Mouse (Mus musculus) cerebellum, postnatal 36 days (tissue): ENCODE data around the gene Pdzd2.

ENCODE experiments used
- DNase-seq, 2 experiments: peaks; one replicate each; pipeline ENCODE4 v3.0.0; 2021 to 2022; ENCODE audit warnings: mixed read lengths in 2 of 2

The Pdzd2 gene

DNA sequence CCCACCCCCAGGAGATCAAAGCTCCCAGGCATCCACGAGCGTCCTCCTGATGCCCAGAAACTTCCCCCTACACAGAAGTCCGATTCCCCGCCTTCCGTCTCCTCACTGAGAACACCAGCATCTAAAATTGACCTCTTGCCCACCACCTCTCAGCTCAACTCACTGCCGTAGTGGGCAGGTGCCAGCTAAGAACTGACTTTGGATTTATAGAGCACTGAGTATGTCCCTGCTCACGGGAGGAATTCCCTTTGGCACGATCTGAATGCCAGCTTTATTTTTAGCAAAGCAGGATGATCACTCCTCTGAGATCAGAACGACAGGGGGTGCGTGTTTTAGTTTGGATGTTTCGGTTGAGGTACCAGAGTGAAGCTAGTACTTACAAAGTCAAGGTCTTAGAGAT is 7.1 kb downstream of the Pdzd2 start:
- no peak for DNase-seq

DNA sequence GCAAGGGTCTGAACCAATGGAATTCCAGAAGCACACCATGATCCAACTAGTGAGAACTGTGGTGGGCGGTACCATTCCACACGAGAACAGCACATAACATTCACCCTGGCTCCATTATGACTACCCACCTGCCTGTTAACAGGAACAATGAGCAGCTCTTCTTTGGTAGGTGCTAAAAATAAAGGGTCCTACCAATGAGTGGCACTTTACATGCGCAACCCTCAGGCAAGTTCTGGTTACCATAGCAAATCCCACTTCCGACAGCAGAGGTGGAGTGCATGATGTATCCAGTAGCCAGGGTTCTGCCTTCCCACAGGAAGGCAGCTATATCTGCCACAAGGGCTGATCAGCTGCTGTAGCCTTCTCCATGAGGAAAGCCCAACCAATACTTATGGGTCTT is 11.3 kb downstream of the Pdzd2 start:
- no peak for DNase-seq

DNA sequence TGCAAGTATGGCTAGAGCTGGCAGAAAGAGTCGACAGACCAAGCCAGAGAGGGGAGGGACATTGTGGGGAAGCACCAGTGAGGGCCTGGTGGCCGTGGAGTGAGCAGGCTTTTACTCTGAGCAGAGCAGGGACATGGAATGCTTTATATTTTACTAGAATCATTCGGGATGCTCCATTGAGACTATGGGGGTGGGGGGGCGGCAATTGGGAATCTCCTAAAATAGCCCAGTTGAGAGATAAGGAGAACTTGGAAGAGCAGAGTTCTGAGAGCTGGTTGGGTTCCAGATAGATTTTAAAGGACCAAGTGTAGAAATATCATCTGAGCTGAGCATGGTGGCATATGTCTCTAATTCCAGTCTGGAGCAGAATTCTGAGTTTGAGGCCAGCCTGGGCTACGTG is 14.5 kb downstream of the Pdzd2 start:
- no peak for DNase-seq

DNA sequence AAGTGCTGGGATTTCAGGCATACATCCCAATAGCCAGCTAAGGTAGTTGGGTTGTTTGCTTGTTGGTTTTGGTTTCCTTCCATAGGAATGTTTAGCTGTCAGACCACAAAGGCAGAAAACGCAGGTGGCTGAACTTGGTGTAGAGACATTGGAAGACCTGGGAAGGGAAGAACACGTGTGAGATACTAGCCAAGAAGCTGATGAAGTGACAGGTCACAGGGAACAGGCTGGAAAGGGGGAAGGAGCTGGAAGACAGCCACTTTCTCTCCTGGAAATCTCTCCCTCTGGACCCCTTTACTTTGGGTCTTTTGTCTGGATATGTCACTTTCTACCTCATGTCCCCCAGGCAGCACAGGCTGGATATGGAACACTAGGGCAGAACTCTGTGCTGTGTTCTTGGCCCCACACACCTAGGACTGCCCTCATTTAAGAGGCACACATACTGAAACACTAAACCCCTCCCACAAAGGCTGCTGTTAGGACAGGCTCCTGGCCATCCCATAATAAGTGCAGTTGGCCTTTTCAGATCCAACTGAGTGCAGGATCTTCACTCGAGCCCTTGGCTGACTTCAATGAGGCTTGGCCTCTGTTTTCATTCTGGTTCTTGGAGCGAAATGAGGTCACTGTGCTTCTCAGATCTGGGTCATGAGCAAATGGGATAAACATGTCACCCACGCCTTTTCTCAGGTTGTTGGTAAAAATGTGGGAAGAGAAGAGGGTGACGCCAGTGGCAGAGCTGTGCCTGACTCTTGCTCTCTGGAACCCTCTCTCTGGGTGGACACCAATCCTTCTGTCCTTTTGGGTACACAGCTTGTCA is 17.8 kb downstream of the Pdzd2 start:
- DNase-seq, result no peak

DNA sequence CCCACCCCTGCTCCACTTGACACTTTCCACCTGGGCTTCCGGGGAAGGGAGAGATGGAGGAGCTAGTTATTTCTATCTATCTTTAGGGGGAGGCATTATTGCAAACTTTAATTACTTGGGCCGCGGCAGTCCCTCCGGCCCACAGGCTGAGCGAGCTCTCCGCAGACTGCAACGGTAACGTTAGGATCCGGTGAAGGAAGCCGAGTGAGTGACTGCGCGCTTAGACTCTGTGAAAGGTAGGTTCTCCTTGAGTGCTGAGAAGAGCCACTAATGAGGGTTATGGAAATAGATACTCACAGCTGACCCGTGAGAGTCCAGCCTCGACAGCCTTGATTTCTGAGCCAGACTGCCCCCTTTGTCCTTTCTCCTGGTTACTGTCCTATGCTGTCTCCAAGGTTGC is 20.9 kb downstream of the Pdzd2 start:
- no peak for DNase-seq

DNA sequence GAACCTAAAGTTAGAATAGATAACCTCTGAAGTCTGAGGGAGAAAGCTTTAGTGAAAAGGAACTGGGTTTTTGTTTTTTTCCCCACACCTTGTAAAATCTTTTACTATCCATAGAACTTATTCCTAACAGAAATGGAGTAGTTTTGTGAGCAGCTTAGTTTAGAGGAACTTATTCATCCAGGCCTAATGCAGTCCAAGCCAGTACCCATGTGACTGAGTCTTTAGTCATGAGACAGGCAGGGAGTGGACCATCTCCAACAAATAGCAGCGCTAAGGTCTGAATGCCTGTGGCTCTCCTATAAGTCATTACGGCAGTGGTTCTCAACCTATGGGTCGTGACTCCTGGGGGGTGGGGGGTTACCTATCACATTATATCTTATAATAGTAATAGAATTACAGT is 22.3 kb downstream of the Pdzd2 start:
- no peak for DNase-seq

DNA sequence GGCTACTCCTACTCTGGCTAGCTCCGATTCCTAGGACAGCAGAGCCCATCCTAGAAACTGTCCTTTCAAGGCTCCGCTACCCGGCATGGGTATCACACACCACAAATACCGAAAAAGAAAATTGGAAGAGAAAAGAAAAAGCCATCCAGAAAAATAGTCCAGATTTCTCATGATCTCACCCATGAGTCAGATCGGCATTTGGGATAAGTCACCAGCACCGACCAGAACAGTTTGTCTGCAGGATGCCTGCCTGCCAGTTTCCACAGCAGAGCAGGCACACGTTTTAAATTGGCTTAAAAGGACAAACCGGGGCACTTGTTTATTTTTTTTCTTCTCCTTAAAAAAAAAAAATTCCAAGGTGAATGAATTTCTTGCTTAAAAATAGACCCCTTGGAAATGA is 22.8 kb downstream of the Pdzd2 start:
- no peak for DNase-seq

DNA sequence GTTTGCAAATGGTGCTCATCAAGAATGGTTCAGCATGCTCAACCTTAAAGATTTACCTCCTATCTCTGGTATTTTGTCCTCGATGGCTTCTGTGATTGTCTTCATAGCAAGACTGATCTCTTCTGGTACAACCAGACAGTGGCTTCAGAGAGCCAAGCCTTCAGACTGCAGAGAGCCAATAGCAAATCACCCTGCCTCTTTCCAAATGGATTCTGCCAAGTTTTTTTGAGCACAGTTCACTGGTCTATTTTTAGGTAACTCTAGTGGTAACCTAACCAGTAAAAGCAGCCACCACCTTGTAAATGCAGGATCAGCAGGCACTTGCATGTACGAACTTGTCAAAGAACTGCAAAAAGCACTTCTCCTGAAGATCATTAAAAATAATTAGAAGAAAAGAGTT is 25.4 kb downstream of the Pdzd2 start:
- no peak for DNase-seq

DNA sequence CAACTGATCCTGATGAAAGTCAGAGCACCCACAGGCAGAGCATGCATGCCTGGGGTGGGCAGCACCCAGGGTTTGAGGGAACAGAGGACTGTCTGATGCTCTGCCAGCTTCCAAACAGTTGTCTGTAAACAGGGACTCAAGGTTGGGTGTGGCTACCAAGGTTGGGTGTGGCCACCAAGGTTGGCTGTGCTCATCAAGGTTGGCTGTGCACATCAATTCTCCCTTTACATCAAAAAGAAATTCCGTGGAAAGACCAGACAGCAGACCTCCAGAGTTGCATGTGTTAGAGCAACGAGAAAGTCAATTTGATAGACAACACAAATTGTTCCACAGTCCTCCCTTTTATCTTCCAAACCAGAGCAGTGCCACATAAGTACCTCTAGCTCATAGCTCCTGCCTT is 26.5 kb downstream of the Pdzd2 start:
- DNase-seq, result no peak

DNA sequence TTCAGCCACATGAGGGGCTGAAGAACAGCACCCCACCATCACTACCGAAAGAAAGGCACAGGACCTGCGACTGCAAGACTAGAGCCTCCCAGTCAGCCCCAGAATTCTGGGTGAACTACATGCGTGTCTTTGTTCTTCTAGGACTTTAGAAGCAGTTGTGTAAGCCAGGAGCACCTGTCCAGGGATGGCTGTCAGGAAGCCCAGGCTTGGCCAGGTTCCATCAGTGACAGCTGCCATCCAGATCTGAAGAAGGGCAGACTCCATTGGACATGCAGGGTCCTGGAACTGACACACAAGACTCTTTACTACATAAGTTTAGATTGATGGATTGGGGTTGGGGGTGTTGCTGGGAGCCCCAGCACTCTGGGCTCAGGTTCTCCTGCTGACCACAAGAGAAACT is 29.7 kb downstream of the Pdzd2 start:
- DNase-seq, result peak; percentile 37 to 49

DNA sequence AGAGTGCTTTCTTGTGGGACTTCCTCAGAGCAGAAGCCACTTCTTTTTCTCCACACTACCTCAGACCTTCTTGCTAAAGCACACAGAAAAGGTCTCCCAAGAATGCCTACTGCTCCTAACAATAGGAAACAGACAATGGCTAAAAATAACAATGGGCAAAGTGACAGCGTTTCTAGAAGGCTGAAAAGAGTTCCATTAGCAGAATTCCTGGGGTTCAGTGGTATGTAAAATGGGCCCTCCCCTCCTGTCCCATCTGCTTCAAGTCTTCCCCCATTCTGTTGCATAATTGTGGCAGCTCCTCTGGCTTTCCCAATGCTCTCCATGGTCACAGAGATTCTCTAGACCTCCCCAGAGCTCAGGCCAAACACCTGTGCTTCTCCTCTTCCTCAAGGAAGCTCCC is 31.4 kb downstream of the Pdzd2 start:
- no peak for DNase-seq

DNA sequence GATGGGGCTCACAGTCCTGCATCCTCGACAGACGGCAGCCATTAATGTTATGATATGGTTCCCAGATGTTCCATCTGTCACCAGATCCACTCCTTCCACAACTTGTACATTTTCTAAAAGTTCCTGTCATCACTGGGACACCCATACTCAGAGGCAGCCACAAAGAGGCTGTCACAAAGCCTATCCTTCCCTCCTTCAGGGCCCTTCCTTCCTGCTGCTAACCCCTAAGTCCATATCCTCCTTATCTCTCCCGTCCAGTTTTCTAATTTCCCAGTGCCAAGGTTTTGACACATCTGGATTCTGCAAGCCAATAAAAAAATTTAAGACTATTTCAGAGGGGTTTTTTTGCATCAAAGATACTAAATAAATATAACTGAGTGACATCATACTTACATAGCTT is 32.8 kb downstream of the Pdzd2 start:
- no peak for DNase-seq

DNA sequence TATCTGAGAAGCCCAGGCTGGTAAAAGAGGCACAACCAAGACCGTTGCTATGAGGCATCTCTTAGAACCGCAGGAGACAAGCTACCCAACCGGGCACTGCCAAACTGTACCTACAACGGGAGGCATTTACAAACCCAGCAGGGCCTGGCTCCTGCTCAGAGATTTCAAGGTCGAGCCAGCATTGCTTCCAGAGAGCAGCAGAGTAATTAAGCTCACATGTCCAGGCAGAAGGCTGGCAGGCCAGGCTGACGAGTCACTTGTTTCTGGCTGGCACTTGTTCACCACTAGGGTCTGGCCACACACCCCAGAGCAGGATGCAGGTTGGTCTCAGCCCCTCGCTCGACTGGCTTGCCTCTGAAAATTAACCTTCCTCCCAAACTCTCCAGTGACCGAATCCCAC is 39.4 kb downstream of the Pdzd2 start:
- peak; percentile 60 to 67 for DNase-seq

DNA sequence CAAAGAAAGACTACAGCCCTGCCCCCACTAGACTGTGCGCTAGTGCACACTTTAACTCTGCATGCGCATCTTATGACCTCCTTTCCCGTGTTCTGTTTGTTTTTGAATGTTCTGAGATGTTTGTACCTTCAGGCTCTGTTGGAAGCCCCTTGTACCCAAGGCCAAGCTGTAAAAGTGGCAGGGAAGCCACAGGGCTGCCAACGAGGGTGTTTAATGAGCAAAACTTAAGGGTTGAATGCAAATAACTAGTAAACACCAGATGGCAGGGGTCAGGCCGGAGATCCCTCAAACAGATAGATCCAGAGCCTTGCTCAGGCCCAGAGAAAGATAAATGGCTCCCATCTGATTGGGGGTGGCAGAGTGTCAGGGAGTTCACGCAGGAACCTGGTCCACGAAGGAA is 42.0 kb downstream of the Pdzd2 start:
- no peak for DNase-seq

DNA sequence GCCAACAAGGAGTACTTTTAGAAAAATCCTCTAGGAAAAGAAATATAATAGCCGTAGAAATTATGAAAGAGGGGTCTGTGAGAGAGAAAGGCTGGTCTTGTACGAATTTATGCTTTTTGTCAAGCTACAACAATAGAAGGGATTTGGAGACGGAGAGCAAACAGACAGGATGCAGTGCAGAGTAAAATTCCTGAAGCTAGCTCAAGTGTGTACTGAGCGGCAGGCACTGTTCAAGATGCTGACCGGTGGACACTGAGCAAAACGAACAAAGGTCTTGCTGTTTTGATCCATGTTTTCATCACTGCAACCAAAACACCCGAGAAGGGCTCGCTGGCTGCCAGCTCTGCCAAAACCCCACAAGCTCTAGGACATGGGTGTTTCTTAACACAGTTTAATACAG is 42.8 kb downstream of the Pdzd2 start:
- no peak for DNase-seq

DNA sequence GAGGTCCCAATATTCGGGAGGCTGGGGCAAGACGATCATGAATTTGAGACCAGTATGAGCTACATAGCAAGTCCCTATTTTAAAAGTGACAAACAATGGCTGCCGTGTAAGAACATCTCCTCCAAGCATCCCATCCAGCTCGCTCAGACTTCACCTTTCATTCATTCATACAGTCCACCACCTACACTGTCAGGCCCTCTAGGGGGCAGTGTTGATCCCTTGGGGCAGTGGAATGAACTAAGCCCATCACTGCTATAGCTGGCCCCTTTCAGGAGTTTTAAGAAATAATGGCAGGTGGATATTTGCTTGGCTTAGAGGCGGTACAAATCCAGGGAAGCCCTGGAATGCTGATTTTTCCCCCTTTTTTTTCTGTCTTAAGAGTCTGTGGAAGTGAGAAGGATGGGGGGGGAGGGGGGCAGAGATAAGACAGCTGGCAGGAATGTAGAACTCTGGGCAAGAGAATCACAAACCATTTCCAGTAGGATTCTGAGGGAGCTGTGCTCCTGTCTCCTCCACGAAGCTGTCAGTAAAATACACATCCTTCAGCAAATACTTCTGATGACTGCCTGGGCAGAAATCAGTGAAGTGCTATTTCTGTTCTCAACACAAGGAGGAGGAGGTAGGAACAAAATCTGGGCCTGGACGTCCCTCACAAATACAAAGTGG is 49.9 kb downstream of the Pdzd2 start:
- no peak for DNase-seq

DNA sequence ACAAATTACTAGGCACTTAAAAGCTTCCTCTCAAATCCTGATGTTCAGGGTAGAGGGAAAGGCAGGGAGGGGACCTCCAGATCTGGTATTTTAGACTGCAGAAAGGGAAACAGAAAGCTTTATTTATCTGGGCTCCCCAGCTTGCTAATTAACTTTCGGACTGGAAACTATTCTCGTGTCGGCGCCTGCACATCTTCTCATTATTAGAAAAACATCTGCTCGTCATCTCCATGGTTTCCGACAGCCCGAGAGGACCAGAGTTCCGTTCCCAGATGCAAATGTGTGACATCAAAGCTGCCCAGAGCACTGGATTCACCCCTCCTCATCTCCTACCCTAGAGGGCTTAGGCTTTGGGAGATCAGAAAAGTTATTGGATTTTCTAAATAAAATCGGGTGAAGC is 57.2 kb downstream of the Pdzd2 start:
- DNase-seq, result no peak

DNA sequence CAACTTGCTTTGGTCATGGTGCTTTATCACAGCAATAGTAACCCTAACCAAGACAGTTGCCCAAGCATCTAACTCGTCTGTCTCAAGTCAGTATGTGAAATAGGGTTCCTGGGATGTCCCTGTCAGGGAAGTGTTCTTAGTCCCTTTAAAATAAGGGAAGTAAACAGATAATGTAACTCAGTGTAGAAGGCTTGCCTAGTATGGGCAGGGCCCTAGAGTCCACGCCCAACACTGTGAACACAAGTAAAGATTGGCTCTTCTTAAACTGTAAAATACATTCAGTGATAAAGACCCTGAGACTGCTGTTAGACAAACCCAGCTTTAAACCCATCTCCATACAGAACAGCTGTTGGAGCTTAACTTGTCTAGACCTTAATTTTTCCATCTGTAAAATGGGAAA is 57.8 kb downstream of the Pdzd2 start:
- no peak for DNase-seq

DNA sequence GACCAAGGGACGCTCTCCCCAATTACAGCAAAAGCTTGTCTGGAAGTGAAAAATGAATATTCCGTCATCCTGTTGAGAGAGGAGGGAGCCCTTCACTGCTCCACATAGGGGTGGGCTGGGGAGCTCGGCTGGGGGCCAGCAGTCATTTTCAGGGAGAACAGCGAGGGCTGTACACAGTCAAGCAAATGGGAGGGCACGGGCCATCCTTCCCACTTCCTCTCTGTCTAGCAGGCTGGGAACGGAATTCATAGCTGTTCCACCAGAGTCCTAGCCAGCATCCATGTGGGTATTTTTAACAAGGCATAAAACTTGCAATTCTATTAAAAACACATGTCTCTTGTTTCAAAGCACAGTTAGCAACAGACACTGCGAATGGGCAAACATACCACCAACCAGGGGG is 59.0 kb downstream of the Pdzd2 start:
- no peak for DNase-seq

DNA sequence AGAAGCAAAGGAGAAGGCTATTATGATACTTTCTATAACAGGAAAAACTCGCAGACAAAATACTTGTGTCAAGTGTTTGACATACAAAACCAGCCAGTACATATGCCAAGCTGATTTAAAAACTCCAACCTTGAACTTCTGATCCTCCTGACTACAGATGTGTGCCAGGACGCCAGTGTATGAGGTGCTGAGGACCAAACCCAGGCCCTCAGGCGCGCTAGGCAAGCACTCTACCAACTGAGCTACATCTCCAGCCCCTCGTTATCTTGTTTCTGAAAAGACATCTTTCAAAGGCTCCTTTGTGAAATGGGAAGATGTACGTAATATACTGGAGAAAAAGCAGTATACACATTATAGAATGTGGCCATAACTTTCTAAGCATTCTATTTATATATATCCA is 59.7 kb downstream of the Pdzd2 start:
- DNase-seq, result no peak

DNA sequence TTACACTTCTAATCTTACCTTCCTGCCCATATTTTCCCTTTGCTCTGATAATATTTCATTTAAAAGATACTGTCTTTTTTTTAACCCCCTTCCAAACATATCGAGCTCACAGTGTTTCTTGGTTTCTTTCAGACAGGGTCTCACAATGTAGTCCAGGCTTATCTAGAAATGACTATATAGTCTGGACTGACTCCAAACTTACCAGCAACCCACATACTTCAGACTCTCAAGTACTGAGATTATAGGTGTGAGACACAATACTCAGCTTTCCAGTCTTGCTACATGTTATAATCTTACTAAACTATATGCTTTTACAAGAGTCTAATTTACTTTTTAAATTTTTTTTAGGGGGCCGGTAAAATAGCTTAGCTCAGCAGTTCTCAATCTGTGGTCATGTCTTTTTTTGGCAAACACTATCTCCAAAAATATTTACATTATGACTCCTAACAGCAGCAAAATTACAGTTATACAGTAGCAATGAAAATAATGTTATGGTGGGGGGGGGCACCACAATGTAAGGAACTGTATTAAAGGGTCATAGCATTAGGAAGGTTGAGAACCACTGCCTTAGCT is 61.1 kb downstream of the Pdzd2 start:
- no peak for DNase-seq

DNA sequence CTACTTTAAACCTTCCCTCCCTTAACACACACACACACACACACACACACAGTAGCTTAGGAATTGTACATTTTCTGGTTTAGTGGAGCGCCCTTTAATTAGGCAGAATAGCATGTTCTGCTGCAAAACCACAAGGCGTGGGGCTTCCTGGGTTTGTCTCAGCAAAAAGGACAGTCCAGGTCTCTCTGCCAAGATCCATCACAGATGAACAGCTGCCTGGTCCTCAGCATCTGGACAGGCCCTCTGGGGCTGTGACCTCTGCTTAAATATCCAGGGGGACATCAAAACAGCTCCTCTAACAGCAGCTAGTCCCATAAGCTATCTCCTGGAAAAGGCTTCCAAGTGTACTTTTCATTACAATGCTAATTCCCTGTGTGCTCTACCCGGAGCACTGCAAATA is 64.4 kb downstream of the Pdzd2 start:
- no peak for DNase-seq

DNA sequence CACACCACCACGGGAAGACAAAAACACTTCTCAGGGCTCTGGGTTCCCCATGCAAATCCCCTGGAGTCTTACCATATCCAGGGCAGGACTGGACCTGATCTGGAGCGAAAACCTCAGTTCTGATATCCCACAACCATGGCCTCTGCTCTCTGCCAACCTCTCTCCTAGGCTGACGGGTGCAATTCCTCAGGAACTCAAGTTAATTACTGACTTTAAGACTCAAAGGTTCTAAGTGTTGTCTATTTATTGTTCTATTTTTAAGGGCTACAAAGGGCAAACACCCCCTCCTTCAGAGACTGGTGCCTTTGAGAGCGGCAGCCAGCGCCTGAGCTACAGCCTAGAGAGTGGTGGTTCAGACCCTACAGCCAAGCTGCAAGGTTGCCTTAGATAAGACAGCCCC is 65.7 kb downstream of the Pdzd2 start:
- no peak for DNase-seq

DNA sequence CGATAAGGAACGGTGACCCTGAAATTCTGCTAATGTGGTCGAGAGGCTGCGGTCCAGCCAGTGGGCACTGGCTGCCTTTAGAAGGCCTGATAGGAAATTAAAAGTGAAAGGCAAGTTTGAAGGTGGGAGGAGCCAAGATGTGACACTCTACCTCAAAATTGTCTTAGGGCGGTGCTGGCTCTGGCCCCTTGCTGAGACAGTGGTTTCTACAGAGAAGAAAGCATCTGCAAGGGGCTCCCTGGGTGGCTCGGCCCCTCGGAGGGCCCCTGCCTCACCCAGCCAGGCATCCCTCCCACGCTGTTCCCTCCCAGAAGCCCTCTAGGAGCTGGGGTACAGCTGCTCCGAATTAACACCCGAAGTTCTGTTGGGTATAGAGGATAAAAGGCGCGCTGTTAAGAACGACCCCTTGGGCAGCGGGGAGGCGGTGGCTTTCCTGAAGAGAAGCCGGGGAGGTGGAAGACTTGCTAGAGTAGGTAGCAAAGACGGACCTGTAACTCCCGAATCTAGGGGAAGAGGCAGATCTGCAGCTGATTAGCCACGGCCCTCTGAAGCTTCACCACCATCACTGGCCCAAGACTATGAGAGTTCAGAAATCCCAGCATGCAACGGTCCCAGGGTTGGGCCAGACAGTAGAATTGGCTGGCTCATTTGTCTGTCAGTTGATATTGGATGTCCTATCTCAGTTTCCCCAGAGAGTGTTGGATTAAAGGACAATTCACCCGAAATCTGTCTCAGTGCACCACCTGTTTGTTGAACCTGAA is 71.8 kb downstream of the Pdzd2 start:
- no peak for DNase-seq
